Mouse (Mus musculus) granulocyte monocyte progenitor cell, adult 5-6 weeks (primary cell): ENCODE measurements around the gene Pla1a. TPM values are rescaled to one million over a fixed set of nuclear protein-coding genes. Genes with fewer than 3 reads are reported as not detected.
A peak's percentile ranks its signal among the peaks of the same experiment; 100 is the strongest.

Experiments
- ATAC-seq: replicated peaks from 2 replicates; pipeline ENCODE4 v1.8.0; 2016; ENCODE audit warnings: mild to moderate bottlenecking, moderate TSS enrichment, inconsistent platforms; ENCODE audit not compliant: poor library complexity, severe bottlenecking
- total RNA-seq, 2 experiments: library from RNA; stranded (forward) in 1 of 2; stranded (reverse) in 1 of 2; fragments of 200-712, 200-1000 nt in 1 of 2; fragments of >200 nt in 1 of 2; fragmentation: Nextera tagmentation in 1 of 2; gene quantifications; 2 replicates each; pipeline ENCODE4 v1.2.3; 2014 to 2017

The Pla1a gene
- total RNA-seq, 2 experiments from 2014 or later: not detected

DNA sequence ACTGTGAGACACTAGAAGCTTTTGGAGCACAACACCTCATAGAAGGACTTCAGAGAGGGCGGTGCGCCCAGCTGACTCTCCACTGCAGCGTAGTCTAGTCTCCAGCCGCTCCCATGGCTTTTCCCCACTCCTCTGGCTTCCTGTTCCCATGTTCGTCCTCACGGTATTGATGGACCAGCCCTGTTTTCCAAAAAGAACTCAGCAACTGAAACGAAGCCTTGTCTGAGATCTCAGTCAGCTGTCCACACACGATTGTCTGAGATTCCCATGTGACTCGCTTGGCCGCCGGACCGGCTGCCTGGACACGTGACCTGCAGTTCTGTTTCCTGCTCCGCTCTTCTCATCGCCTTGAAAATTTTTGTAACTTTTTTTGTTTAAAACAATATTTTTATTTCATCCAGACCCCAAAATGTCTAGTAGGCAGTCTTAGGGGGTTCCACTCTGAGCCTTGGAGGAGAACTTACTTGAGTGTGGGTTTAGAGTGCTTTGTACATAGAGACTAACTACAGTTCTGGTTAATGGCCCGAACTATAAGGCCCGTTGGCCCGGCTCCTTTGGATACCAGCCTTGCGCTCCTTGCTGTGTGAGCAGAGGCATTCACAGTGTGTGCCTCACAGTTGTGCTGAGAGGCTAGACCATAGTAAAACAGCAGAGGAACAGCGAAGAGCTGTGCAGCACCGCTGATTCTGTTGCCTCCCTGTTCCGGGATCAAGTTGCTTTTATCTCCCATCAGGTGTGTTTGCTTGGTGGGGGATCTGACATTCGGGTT is 40.6 kb downstream of the Pla1a start:
- ATAC-seq: no peak

DNA sequence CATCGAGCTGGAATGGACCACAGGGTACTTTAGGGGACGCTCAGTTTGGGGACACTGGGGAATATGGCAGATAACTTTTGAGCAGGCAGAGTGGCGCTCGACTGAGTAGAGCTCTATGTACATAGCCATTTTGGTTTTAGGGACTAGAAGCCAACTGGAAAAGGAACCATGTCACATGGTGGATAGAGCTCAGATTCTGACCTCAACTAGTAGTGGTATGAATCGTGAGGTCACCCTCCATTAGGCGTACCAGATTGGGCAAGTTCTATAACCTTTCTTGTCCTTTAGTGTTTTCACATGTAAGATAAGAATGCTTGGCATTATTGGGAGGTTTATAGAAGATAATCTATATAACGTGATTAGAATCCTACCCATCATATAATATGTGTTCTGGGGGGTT is 42.6 kb downstream of the Pla1a start:
- no peak for ATAC-seq

GRCm38 (mm10) chr16:38389284-38389893 is 43.6 kb downstream of the Pla1a start:
- no peak for ATAC-seq

DNA sequence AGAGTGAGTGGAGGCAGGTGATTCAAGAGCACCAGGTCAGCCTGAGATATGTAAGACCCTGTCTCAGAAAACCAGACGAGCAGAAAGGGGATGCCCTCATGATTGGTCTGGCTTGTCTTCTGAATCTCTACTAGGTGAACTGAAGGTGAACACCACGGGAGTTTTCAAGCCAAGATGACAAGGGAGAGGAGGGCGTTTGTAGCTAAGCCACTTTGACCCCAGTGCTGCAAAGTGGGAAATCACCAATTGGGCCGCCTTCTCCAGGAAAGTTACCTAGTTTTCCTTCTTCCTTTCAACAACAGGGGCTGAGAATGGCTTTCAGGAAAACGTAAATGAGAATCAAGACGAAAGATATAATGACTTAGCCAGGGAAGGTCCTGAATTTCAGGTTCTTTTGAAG is 44.2 kb downstream of the Pla1a start:
- ATAC-seq: no peak

- ATAC-seq: no peak
These were observed 45.6 kb downstream of the Pla1a start for GRCm38 (mm10) chr16:38387389-38387788.

DNA sequence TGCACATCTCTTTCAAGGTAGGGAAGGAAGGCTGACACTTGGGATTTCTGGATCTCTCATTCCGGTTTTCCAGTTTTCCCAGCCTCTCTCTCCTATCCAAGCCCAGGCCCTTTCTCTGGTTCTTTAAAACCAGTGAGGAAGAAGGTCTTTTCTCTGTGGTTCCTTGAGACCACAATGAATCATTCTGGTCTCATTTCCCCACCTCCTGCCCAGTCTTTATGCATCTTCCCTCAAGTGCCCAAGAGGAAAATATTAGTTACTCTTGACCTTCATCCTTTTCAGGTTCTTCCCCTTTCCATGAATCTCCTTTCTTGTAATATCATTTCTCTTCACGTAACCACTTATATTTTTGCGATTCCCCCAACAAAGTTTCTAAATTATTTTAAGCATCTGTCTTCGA is 47.2 kb downstream of the Pla1a start:
- ATAC-seq: peak; percentile 93

GRCm38 (mm10) chr16:38385184-38385634 is 47.7 kb downstream of the Pla1a start:
- peak; percentile 55 for ATAC-seq

GRCm38 (mm10) chr16:38383683-38384082 is 49.3 kb downstream of the Pla1a start:
- no peak for ATAC-seq

- no peak for ATAC-seq
These were observed 53.0 kb downstream of the Pla1a start for GRCm38 (mm10) chr16:38379926-38380325.

DNA sequence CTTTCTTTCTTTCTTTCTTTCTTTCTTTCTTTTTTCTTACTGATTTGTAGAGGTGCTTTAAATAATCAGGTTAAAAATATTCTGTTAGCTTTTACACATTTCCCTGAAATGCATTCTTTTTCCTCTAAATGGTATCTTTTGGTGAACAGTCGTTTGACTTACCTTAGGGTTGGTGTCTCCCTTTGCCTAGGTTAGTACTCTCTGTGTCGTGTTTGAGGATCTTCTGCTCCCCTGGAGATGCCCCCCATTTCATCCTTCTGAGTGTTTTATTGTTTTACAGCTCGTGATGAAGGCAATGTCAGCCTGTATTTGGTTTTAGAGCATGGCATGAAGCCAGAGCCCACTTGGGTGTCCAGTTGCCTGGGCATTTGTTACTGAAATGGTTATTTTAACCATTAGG is 53.5 kb downstream of the Pla1a start:
- ATAC-seq: no peak

- no peak for ATAC-seq
These were observed 53.9 kb downstream of the Pla1a start for GRCm38 (mm10) chr16:38379088-38379487.

GRCm38 (mm10) chr16:38378591-38378990 is 54.4 kb downstream of the Pla1a start:
- no peak for ATAC-seq

DNA sequence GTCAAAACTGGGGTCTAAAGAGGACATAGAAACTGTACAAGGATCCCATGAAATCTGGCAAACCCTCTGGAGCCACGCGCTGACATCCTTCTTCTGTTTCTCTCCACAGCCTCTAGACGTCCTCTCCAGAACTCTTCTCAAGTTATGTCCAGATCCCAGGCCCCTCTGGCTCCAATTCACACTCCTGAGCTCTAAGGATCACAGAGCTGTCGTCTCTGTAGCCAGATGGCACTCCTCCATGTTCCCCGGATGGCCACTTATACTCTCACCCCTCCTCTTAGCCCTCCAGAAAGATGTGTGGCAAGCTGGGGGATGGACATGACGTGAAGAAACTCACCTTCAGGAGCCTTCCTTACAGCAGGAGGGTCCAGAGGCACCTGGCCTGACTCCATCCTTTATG is 55.4 kb downstream of the Pla1a start:
- no peak for ATAC-seq

DNA sequence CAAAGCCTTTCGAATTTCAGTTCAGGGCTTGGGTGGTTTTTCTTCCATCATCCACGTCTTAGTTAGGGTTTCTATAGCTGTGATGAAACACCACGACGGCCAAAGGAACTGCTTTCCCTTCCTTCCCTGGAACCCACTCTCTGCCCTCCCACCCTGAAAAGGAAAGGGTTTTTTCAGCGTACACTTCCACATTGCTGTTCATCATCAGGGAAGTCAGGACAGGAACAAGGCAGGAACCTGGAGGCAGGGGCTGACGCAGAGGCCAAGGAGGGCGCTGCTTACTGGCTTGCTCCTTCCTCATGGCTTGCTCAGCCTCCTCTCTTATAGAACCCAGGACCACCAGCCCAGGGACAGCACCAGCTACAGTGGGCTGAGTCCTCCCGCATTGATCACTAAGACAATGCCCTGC is 56.1 kb downstream of the Pla1a start:
- peak; percentile 92 for ATAC-seq

GRCm38 (mm10) chr16:38376163-38376840 is 56.6 kb downstream of the Pla1a start:
- ATAC-seq: peak; percentile 42

DNA sequence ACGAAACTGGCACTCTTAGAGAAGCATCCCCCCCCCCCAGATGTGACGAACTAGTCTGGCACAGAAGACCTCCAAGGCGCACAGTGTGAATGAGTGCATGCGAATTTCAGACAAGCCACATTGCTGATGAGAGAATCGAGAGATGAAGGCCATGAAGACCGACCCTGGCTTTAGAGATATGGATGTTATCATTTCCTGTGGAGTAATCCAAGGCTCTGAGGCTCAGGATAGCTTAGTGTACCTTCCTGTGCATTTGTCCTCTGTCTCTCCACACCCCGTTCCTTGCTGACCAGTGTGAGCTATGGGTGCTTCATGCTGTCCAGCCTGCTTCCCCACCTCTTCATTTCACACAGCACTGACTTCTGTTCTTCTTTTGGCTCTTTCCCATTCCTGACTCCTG is 57.8 kb downstream of the Pla1a start:
- no peak for ATAC-seq

DNA sequence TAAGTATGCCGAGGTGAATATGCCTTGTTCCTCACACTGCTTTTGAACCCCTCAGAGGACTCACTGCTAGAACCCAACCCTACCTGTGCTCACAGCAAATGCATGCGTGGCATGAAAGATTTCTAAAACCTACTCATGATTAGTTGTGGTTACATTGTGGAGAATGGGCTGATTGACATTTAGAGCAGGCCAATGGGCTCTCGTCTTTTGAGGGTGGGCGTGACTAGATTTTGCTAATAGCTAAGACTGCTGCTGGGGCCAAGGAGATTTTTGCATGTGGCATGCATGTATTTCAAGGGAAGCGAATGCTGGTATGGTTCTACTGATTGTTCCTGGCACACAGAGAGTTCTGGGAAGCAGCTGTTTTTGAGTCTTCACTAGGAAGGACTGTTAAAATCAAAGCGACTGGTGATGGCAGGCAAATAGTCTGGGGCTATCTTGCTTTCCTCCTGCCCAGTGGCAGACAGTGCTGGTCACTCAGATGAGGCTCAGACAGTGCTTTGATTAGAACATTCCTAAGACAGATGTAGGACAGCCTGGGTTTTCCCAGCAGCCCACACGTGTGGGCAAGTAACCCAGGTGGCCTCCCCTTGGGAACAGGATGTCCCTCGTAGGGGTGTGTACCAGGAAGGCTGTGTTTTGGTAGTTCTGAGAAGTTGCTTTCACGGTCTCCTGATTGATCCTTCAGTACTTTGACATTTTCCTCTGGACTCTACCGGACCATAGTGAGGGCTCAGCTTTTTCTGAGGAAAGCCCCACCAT is 58.4 kb downstream of the Pla1a start:
- no peak for ATAC-seq

GRCm38 (mm10) chr16:38373941-38374340 is 59.0 kb downstream of the Pla1a start:
- ATAC-seq: no peak

GRCm38 (mm10) chr16:38373439-38373838 is 59.5 kb downstream of the Pla1a start:
- ATAC-seq: no peak

- no peak for ATAC-seq
These were observed 60.1 kb downstream of the Pla1a start for GRCm38 (mm10) chr16:38372876-38373275.
